Mouse (Mus musculus): ENCODE measurements around the gene Map7d3. TPM values are rescaled to one million over a fixed set of nuclear protein-coding genes. Genes with fewer than 3 reads are reported as not detected.

Gene Map7d3
- polyA plus RNA-seq (2014; fragmentation: Nextera tagmentation; extraction: Ambion mirVana): 1.4 and 1.8 TPM in 2 replicates

GRCm38 (mm10) chrX:56821765-56822603 is at the start of gene Map7d3:
Gene Map7d3 (minus strand): TSS chrX:56822326.
- DNase-seq (ENCODE audit: low spot score): peak; percentile 30
- peak within 1 kb of the TSS; percentile 42 for H3K4me3 ChIP-seq (ENCODE audit: low read depth, low read length)
- H3K27me3 ChIP-seq (ENCODE audit: control insufficient read depth, insufficient read depth, low read length): no peaks in the 10 kb centered on the region
- peak within 1 kb of the TSS; percentile 10; the same call in 1 of the 2 replicates for H3K9ac ChIP-seq (ENCODE audit: low read length)
- ATAC-seq (ENCODE audit: insufficient read depth, low FRiP score, low TSS enrichment): peak; percentile 63
- 17% methylated on average over 34 of the region's 35 CpGs for WGBS
- no peaks in the 10 kb centered on the region for H3K36me3 ChIP-seq (ENCODE audit: control insufficient read depth, insufficient read depth, low read length)
- peak within 1 kb of the TSS; percentile 55 for H3K4me2 ChIP-seq (ENCODE audit: low read depth)
- no peak within 1 kb of the TSS for H3K27ac ChIP-seq (ENCODE audit: low read depth, low read length)
- no peaks in the 10 kb centered on the region for H3K9me3 ChIP-seq (ENCODE audit: control insufficient read depth, low read length)
- H3K4me1 ChIP-seq (ENCODE audit: control insufficient read depth, insufficient read depth, low read length): no peaks in the 10 kb centered on the region

GRCm38 (mm10) chrX:56869863-56870262 is 47.7 kb upstream of the Map7d3 start, which contains the start of gene Adgrg4:
Gene Adgrg4 (plus strand): TSS chrX:56870163.
- no peak within 1 kb of the TSS for H3K4me2 ChIP-seq (ENCODE audit: low read depth)
- no peak for DNase-seq (ENCODE audit: low spot score)
- H3K36me3 ChIP-seq (ENCODE audit: control insufficient read depth, insufficient read depth, low read length): no peaks in the 10 kb centered on the region
- no peaks in the 10 kb centered on the region for H3K9me3 ChIP-seq (ENCODE audit: control insufficient read depth, low read length)
- H3K27me3 ChIP-seq (ENCODE audit: control insufficient read depth, insufficient read depth, low read length): no peaks in the 10 kb centered on the region
- no peak within 1 kb of the TSS for H3K4me3 ChIP-seq (ENCODE audit: low read depth, low read length)
- ATAC-seq (ENCODE audit: insufficient read depth, low FRiP score, low TSS enrichment): no peak
- WGBS: 88% methylated on average over 2 of the region's 2 CpGs
- no peaks in the 10 kb centered on the region for H3K4me1 ChIP-seq (ENCODE audit: control insufficient read depth, insufficient read depth, low read length)
- no peak within 1 kb of the TSS for H3K9ac ChIP-seq (ENCODE audit: low read length)
- no peak within 1 kb of the TSS for H3K27ac ChIP-seq (ENCODE audit: low read depth, low read length)

- no peak overlapping the region for H3K9ac ChIP-seq (ENCODE audit: low read length)
- no peak for ATAC-seq (ENCODE audit: insufficient read depth, low FRiP score, low TSS enrichment)
- WGBS: 73% methylated on average over 5 of the region's 5 CpGs
- H3K4me1 ChIP-seq (ENCODE audit: control insufficient read depth, insufficient read depth, low read length): no peaks in the 10 kb centered on the region
- H3K4me3 ChIP-seq (ENCODE audit: low read depth, low read length): no peak overlapping the region
- no peak overlapping the region for H3K4me2 ChIP-seq (ENCODE audit: low read depth)
- H3K27me3 ChIP-seq (ENCODE audit: control insufficient read depth, insufficient read depth, low read length): no peaks in the 10 kb centered on the region
- no peaks in the 10 kb centered on the region for H3K9me3 ChIP-seq (ENCODE audit: control insufficient read depth, low read length)
- H3K36me3 ChIP-seq (ENCODE audit: control insufficient read depth, insufficient read depth, low read length): no peaks in the 10 kb centered on the region
- DNase-seq (ENCODE audit: low spot score): no peak
- no peak overlapping the region for H3K27ac ChIP-seq (ENCODE audit: low read depth, low read length)
Observed at GRCm38 (mm10) chrX:56841255-56841654, 19.1 kb upstream of the Map7d3 start.

- Histone ChIP-seq H3K4me2 (ENCODE audit: low read depth) (no peak overlapping the region), H3K27me3 (ENCODE audit: control insufficient read depth, insufficient read depth, low read length) (no peaks in the 10 kb centered on the region), H3K9ac (ENCODE audit: low read length) (no peak overlapping the region), H3K27ac (ENCODE audit: low read depth, low read length) (no peak overlapping the region), H3K4me1 (ENCODE audit: control insufficient read depth, insufficient read depth, low read length) (no peaks in the 10 kb centered on the region), H3K9me3 (ENCODE audit: control insufficient read depth, low read length) (no peaks in the 10 kb centered on the region), H3K4me3 (ENCODE audit: low read depth, low read length) (no peak overlapping the region), H3K36me3 (ENCODE audit: control insufficient read depth, insufficient read depth, low read length) (no peaks in the 10 kb centered on the region)
- ATAC-seq (ENCODE audit: insufficient read depth, low FRiP score, low TSS enrichment) (no peak), DNase-seq (ENCODE audit: low spot score) (no peak)
Observed at GRCm38 (mm10) chrX:56839369-56839768, 17.2 kb upstream of the Map7d3 start.

- Histone ChIP-seq H3K4me3 (ENCODE audit: low read depth, low read length) (no peak overlapping the region), H3K4me1 (ENCODE audit: control insufficient read depth, insufficient read depth, low read length) (no peaks in the 10 kb centered on the region), H3K27ac (ENCODE audit: low read depth, low read length) (no peak overlapping the region), H3K9me3 (ENCODE audit: control insufficient read depth, low read length) (no peaks in the 10 kb centered on the region), H3K27me3 (ENCODE audit: control insufficient read depth, insufficient read depth, low read length) (no peaks in the 10 kb centered on the region), H3K4me2 (ENCODE audit: low read depth) (no peak overlapping the region), H3K9ac (ENCODE audit: low read length) (no peak overlapping the region), H3K36me3 (ENCODE audit: control insufficient read depth, insufficient read depth, low read length) (no peaks in the 10 kb centered on the region)
- DNase-seq (ENCODE audit: low spot score) (no peak), ATAC-seq (ENCODE audit: insufficient read depth, low FRiP score, low TSS enrichment) (no peak)
- 88% methylated on average over 6 of the region's 6 CpGs for WGBS
Observed at GRCm38 (mm10) chrX:56835842-56836241, 13.7 kb upstream of the Map7d3 start.

GRCm38 (mm10) chrX:56827492-56827891 is 5.4 kb upstream of the Map7d3 start:
- Histone ChIP-seq H3K4me2 (ENCODE audit: low read depth) (no peak overlapping the region), H3K36me3 (ENCODE audit: control insufficient read depth, insufficient read depth, low read length) (no peaks in the 10 kb centered on the region), H3K9ac (ENCODE audit: low read length) (no peak overlapping the region), H3K4me3 (ENCODE audit: low read depth, low read length) (no peak overlapping the region), H3K4me1 (ENCODE audit: control insufficient read depth, insufficient read depth, low read length) (no peaks in the 10 kb centered on the region), H3K27ac (ENCODE audit: low read depth, low read length) (no peak overlapping the region), H3K9me3 (ENCODE audit: control insufficient read depth, low read length) (no peaks in the 10 kb centered on the region), H3K27me3 (ENCODE audit: control insufficient read depth, insufficient read depth, low read length) (no peaks in the 10 kb centered on the region)
- DNase-seq (ENCODE audit: low spot score): no peak
- ATAC-seq (ENCODE audit: insufficient read depth, low FRiP score, low TSS enrichment): no peak
- WGBS: 90% methylated on average over 6 of the region's 6 CpGs

- WGBS: 61% methylated on average over 15 of the region's 15 CpGs
Observed at GRCm38 (mm10) chrX:56791268-56791667, 30.9 kb downstream of the Map7d3 start.

GRCm38 (mm10) chrX:56790591-56790990 is 31.5 kb downstream of the Map7d3 start:
- ATAC-seq (ENCODE audit: insufficient read depth, low FRiP score, low TSS enrichment): no peak

More at GRCm38 (mm10) chrX:56791268-56791667, 30.9 kb downstream of the Map7d3 start:
- H3K4me2 ChIP-seq (ENCODE audit: low read depth): no peak overlapping the region
- no peak overlapping the region for H3K27ac ChIP-seq (ENCODE audit: low read depth, low read length)
- ATAC-seq (ENCODE audit: insufficient read depth, low FRiP score, low TSS enrichment) (no peak), DNase-seq (ENCODE audit: low spot score) (peak; percentile 48)
- no peaks in the 10 kb centered on the region for H3K36me3 ChIP-seq (ENCODE audit: control insufficient read depth, insufficient read depth, low read length)
- H3K27me3 ChIP-seq (ENCODE audit: control insufficient read depth, insufficient read depth, low read length): no peaks in the 10 kb centered on the region
- H3K4me1 ChIP-seq (ENCODE audit: control insufficient read depth, insufficient read depth, low read length): no peaks in the 10 kb centered on the region
- H3K9ac ChIP-seq (ENCODE audit: low read length): no peak overlapping the region
- H3K9me3 ChIP-seq (ENCODE audit: control insufficient read depth, low read length): no peaks in the 10 kb centered on the region
- H3K4me3 ChIP-seq (ENCODE audit: low read depth, low read length): no peak overlapping the region

GRCm38 (mm10) chrX:56787486-56787885 is 34.6 kb downstream of the Map7d3 start:
- H3K27me3 ChIP-seq (ENCODE audit: control insufficient read depth, insufficient read depth, low read length): no peaks in the 10 kb centered on the region
- no peak overlapping the region for H3K4me2 ChIP-seq (ENCODE audit: low read depth)
- no peak overlapping the region for H3K27ac ChIP-seq (ENCODE audit: low read depth, low read length)
- no peak overlapping the region for H3K9ac ChIP-seq (ENCODE audit: low read length)
- no peak for ATAC-seq (ENCODE audit: insufficient read depth, low FRiP score, low TSS enrichment)
- WGBS: 77% methylated on average over 3 of the region's 3 CpGs
- no peak overlapping the region for H3K4me3 ChIP-seq (ENCODE audit: low read depth, low read length)
- no peaks in the 10 kb centered on the region for H3K4me1 ChIP-seq (ENCODE audit: control insufficient read depth, insufficient read depth, low read length)
- H3K9me3 ChIP-seq (ENCODE audit: control insufficient read depth, low read length): no peaks in the 10 kb centered on the region
- H3K36me3 ChIP-seq (ENCODE audit: control insufficient read depth, insufficient read depth, low read length): no peaks in the 10 kb centered on the region
- no peak for DNase-seq (ENCODE audit: low spot score)

More at GRCm38 (mm10) chrX:56790591-56790990, 31.5 kb downstream of the Map7d3 start:
- Histone ChIP-seq H3K4me2 (ENCODE audit: low read depth) (no peak overlapping the region), H3K4me3 (ENCODE audit: low read depth, low read length) (no peak overlapping the region), H3K9ac (ENCODE audit: low read length) (no peak overlapping the region), H3K4me1 (ENCODE audit: control insufficient read depth, insufficient read depth, low read length) (no peaks in the 10 kb centered on the region), H3K36me3 (ENCODE audit: control insufficient read depth, insufficient read depth, low read length) (no peaks in the 10 kb centered on the region), H3K27ac (ENCODE audit: low read depth, low read length) (no peak overlapping the region), H3K9me3 (ENCODE audit: control insufficient read depth, low read length) (no peaks in the 10 kb centered on the region), H3K27me3 (ENCODE audit: control insufficient read depth, insufficient read depth, low read length) (no peaks in the 10 kb centered on the region)
- WGBS: 85% methylated on average over 4 of the region's 4 CpGs
- DNase-seq (ENCODE audit: low spot score): no peak

Measured in neural tube, embryonic 11.5 days (tissue).